Comparison of ENCODE assay signal across 9 mouse cellular contexts in the genomic region with DNA sequence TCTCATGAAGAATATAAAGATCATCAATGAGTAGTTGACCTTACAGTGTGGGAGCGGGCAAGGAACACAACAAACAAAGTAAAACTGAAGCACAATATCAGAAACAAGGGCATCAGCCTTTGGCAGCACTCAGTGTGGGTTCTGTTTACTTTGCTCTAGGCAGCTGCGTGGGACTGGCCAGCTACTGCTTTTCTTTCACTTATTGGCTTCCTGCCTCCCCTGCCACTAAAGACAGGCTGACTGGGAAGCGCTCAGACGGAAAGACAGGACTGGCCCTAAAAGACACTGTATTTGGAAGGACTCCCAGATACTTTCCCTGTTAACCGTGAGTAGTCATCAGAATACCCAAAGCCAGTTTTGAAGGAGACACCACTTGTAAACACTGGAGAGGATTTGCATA.
DNase-seq lines count a peak whose midpoint lies in the region; ATAC-seq lines count a peak whose summit lies in the region.
"Had no signal": no experiment of that assay in that cellular context is flagged by ENCODE, and none has a peak within 500 bp of the region (broad histone marks: within the 10 kb centered on the region; RNA-seq: fewer than 3 reads in every experiment).

No protein-coding gene starts in this region.

- H3K36me3 ChIP-seq in hindbrain, embryonic 15.5 days = no peaks in the 10 kb centered on the region
- H3K36me3 ChIP-seq in hindbrain, embryonic 11.5 days (ENCODE audit: control insufficient read depth, insufficient read depth, low read length) = no peaks in the 10 kb centered on the region
- H3K36me3 ChIP-seq: liver, embryonic 15.5 days had no signal

- no peak overlapping the region for H3K4me2 ChIP-seq in hindbrain, embryonic 15.5 days
- H3K4me2 ChIP-seq in hindbrain, embryonic 11.5 days (replicated peaks; ENCODE audit: low read depth, low read length) = no peak overlapping the region
- H3K4me2 ChIP-seq: liver, embryonic 15.5 days had no signal

- no peaks in the 10 kb centered on the region for H3K9me3 ChIP-seq in hindbrain, embryonic 15.5 days
- no peaks in the 10 kb centered on the region for H3K9me3 ChIP-seq in hindbrain, embryonic 11.5 days (ENCODE audit: control insufficient read depth, low read length)
- H3K9me3 ChIP-seq: liver, embryonic 15.5 days had no signal

- H3K27me3 ChIP-seq in hindbrain, embryonic 15.5 days = no peaks in the 10 kb centered on the region
- no peaks in the 10 kb centered on the region for H3K27me3 ChIP-seq in hindbrain, embryonic 11.5 days (ENCODE audit: control insufficient read depth, insufficient read depth, low read length)
- H3K27me3 ChIP-seq: liver, embryonic 15.5 days had no signal

- WGBS in hindbrain, embryonic 15.5 days = 41% methylated on average over 5 of the region's 5 CpGs
- WGBS in hindbrain, embryonic 11.5 days = 57% methylated on average over 5 of the region's 5 CpGs

- DNase-seq in hindbrain, embryonic 11.5 days (ENCODE audit: low spot score) = no peak
- peak; percentile 91 for DNase-seq in Muller cell, postnatal 12 days (ENCODE audit: inconsistent ontology term)
- DNase-seq in brain, adult 2 months (ENCODE audit: low read depth, low spot score) = peak; percentile 19
- DNase-seq in kidney, postnatal 36 days = peak; percentile 31 to 45
- no peak for DNase-seq in urinary bladder, postnatal 14 days (ENCODE audit: low spot score)
- DNase-seq in right cerebral cortex, adult 18-20 months = no peak

- no peak overlapping the region for H3K4me3 ChIP-seq in hindbrain, embryonic 15.5 days
- H3K4me3 ChIP-seq in hindbrain, embryonic 11.5 days (ENCODE audit: low read depth, low read length) = no peak overlapping the region
- H3K4me3 ChIP-seq: liver, embryonic 15.5 days had no signal

- no peak overlapping the region for H3K9ac ChIP-seq in hindbrain, embryonic 15.5 days
- H3K9ac ChIP-seq in hindbrain, embryonic 11.5 days (ENCODE audit: low read depth, low read length) = no peak overlapping the region
- H3K9ac ChIP-seq: liver, embryonic 15.5 days had no signal

- peak overlapping the region; percentile 51; the same call in 1 of the 2 replicates for H3K27ac ChIP-seq in hindbrain, embryonic 15.5 days (replicated peaks)
- no peak overlapping the region for H3K27ac ChIP-seq in hindbrain, embryonic 11.5 days (ENCODE audit: low read depth, low read length)
- H3K27ac ChIP-seq: liver, embryonic 15.5 days had no signal

- H3K4me1 ChIP-seq in hindbrain, embryonic 15.5 days (replicated peaks) = 0 out of 2 replicates have a peak, but pooled peaks cover 8% of the 10 kb centered on the region
- no peaks in the 10 kb centered on the region for H3K4me1 ChIP-seq in hindbrain, embryonic 11.5 days (replicated peaks; ENCODE audit: control insufficient read depth, insufficient read depth, low read length)
- H3K4me1 ChIP-seq: liver, embryonic 15.5 days had no signal

- ATAC-seq in hindbrain, embryonic 15.5 days (ENCODE audit: low FRiP score, low read depth) = peak; percentile 83
- ATAC-seq in hindbrain, embryonic 11.5 days (ENCODE audit: low FRiP score) = no peak
- ATAC-seq: intestine, postnatal 0 days had no signal

Comparison
In these comparisons a context has a peak if more than half of its experiments do, and no peak if none do; other contexts are left out.
1. DNase-seq: peak in Muller cell, postnatal 12 days (single experiment), brain, adult 2 months (single experiment) and kidney, postnatal 36 days (2 of 2); none in hindbrain, embryonic 11.5 days (single experiment), urinary bladder, postnatal 14 days (single experiment) and right cerebral cortex, adult 18-20 months (single experiment).